Mouse (Mus musculus): ENCODE measurements around the gene Fmnl1.

- no peak for TF ChIP-seq CTCF (conservative IDR thresholded peaks at IDR 0.05; ENCODE audit: low read length)
- no peak for TF ChIP-seq NANOG (IDR thresholded peaks at IDR 0.05; ENCODE audit: borderline replicate concordance, low read length)
- TF ChIP-seq POU5F1 (IDR thresholded peaks at IDR 0.05; ENCODE audit: borderline replicate concordance, low read length) = no peak
Measured at GRCm38 (mm10) chr11:103195656-103196055, 24.7 kb downstream of the Fmnl1 start.

All from E14TG2a.4 (cell line).